ENCODE assay signal across 19 mouse cellular contexts in the genomic region with DNA sequence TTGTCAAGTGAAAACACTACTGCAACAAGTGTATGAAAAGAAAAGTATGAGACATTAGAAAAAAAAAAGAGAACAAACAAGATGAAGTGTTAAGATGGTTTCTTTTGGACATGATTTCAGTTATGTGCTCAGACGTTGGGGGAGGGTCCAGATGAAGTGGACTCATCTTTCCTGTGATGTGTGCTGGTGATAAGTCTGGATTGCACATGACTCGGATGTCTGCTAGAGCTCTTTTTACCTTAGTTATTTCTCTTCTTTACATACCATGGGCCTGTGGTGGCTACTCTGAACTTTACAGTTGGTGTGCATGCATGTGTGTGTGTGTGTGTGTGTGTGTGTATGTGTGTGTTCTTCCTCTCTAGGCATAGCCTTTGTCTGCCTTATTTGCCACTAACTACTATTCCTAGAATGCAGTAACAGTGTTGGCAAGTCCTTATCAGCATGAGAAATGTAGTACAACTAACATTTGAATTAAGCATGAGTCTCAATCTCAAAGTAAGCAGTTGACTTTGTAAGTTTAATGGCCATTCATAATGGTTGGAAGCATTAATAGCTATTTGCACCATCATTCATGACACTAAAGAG. TPM values are rescaled to one million over a fixed set of nuclear protein-coding genes. Genes with fewer than 3 reads are reported as not detected.
A peak's percentile ranks its signal among the peaks of the same experiment; 100 is the strongest.
DNase-seq lines count a peak whose midpoint lies in the region; ATAC-seq lines count a peak whose summit lies in the region.
"Had no signal": no experiment of that assay in that cellular context is flagged by ENCODE, and none has a peak within 500 bp of the region (broad histone marks: within the 10 kb centered on the region; RNA-seq: fewer than 3 reads in every experiment).

No protein-coding gene starts in this region.

- 0 out of 2 replicates have a peak, but pooled peaks have one; percentile 18 for ATAC-seq in common myeloid progenitor, adult 5-6 weeks (replicated peaks; ENCODE audit: low read depth, poor library complexity, severe bottlenecking)
- peak; percentile 52 for ATAC-seq in megakaryocyte progenitor cell, adult 5-6 weeks (replicated peaks; ENCODE audit: poor library complexity)
- ATAC-seq: activated CD4-positive, CD25-positive, alpha-beta regulatory T cell, adult 4 months; forebrain, embryonic 13.5 days; forebrain, embryonic 15.5 days; forebrain, postnatal 0 days; Patski had no signal

- DNase-seq in 416B (ENCODE audit: low read depth) = peak; percentile 69
- no peak for DNase-seq in lung, postnatal 10 days
- DNase-seq in frontal cortex, postnatal 36 days (ENCODE audit: low spot score in 2 of 2) = no peak
- DNase-seq in spleen, postnatal 36 days (ENCODE audit: low spot score in 2 of 2) = no peak
- DNase-seq: adrenal gland, postnatal 10 days; adrenal gland, postnatal 25 days; cerebellum, adult 11 months; cerebellum, adult 18-20 months; cerebellum, adult 8-10 months; cerebellum, adult 9-11 months; cerebellum, postnatal 14 days; cerebellum, postnatal 36 days; forebrain, postnatal 0 days had no signal

RNA-seq across cellular contexts. Expression of a gene that starts 43.6 kb away (rescaled TPM):
- 15.5 and 48.8 TPM in 2 replicates for total RNA-seq in common myeloid progenitor, adult 5-6 weeks (2017)
- 10.1 and 13.6 TPM in 2 replicates for total RNA-seq in megakaryocyte progenitor cell, adult 5-6 weeks (2015)
- total RNA-seq in megakaryocyte progenitor cell, adult 5-6 weeks (2017) = 11.6 and 14.6 TPM in 2 replicates

RNA-seq across cellular contexts. Expression of a gene that starts 43.9 kb away (rescaled TPM):
- total RNA-seq in common myeloid progenitor, adult 5-6 weeks (2017) = 36.0 and 40.3 TPM in 2 replicates
- total RNA-seq in megakaryocyte progenitor cell, adult 5-6 weeks (2015) = 50.0 and 54.6 TPM in 2 replicates
- 26.4 and 34.7 TPM in 2 replicates for total RNA-seq in megakaryocyte progenitor cell, adult 5-6 weeks (2017)
